Mouse (Mus musculus) adrenal gland, postnatal 0 days (tissue): ENCODE data around the gene Gemin4. TPM values are rescaled to one million over a fixed set of nuclear protein-coding genes. Genes with fewer than 3 reads are reported as not detected.

ENCODE experiments used
- polyA plus RNA-seq: library from polyadenylated mRNA; unstranded; fragments of >200 nt; fragmentation: Nextera tagmentation; extraction: Ambion mirVana; gene quantifications from 2 replicates; pipeline ENCODE4 v1.2.1, GENCODE M21; 2015

The Gemin4 gene
- 7.8 and 12.8 TPM in 2 replicates for polyA plus RNA-seq

DNA sequence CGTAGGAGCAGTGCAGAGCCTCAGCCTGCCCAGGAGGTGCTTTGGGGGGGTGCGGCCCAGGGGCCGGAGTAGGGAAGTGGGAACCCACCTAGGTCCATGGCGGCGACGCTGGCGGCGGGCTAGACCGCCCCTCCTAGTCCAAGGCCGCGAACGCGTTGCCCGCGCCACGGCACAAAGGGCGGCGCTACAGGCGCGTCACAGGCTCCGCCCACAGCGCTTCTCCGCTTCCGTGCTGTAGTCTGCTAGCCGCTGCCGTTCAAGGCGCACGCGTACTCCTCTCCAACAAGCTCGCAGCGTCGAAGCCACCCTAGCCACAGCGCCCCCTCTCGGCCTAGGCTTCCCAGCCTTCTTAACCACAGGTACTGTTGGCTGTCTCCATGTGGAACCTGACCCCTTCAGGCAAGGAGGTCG is at the start of gene Gemin4, which contains the start of gene Dbil5:
Gene Gemin4 (minus strand): TSS at position 275 of the 411 bp plus-strand sequence.
Gene Dbil5 (plus strand): TSS at position 219 of the 411 bp plus-strand sequence.

DNA sequence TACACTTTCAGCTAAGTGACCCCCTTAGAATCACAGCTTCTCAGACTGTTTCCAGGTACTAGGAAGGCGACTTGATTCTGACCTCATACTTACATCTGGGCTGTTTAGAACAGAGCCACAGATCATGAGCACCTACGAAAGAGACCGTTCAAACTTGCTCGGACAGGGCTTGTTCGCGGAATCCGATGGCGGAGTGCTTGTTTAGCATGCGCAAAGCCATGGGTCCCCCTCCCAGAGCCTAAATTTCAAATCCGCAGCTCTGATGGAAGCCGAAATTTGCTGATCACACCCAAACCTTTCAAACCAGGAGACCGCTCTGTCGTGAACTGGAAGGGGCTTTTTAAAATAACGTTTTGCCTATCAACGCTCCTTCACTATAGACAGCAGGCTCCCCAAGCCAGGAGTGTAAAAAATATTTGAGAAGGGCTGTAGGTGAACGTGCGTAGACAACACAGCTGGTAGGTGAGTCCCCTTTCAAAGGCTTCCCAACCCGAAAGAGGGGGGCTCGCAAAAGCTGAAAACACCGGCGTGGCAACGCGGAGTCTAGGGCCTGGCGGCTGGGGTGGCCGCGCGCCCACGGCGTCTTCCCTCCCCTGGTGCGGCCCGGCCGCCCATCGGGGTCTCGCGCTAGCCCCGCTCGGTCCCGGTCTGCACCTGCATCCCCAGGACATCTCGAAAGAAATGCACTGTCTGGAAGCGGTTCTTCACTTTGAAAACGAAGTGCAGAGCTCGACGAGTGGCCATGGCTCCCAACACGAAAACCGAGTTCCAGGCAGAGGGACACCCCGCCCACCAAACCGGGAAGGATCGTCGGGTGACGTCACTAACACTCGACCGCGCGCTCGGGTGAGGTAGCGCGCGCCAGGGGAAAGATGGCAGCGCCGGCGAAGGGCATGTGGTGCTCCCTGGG is 25.7 kb upstream of the Gemin4 start, which contains the start of the genes Mrm3 and Glod4:
Gene Mrm3 (plus strand): TSS at position 815 of the 910 bp plus-strand sequence.
Gene Glod4 (minus strand): TSS at position 825 of the 910 bp plus-strand sequence.

DNA sequence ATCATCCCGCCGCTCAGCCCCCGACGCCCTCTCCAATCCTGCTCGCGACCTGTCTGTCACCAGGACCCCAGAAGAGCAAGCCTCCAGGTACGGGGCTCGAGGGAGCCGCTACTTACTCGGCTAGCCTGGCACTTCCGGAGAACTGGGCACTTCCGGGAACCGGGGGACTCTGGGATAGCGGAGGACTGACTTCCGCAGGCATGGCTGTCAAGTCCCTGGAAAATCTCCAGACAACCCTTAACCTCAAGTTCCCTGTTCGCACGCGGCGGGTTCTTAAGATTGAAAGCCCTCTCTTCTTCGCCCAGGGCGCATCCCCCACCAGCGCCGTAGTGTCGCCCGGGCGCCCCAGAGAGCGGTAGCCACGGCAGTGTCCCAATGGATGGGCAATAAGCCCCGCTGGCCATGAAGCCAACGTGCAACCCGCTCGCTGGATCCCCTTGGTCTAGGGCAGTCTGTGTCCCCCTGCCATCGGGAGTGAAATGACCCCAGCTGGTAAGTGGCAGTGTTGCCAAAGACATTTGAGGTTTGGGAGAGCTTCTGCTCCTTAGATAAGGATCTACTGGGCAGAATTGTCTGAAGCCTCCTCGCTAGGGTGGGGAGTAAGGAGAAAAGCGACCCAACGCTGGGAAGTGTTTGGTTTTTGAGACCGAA is 37.8 kb downstream of the Gemin4 start, which contains the start of the genes Vps53 and Fam57a:
Gene Vps53 (minus strand): TSS at position 153 of the 651 bp plus-strand sequence.
Gene Fam57a (plus strand): TSS at position 177 of the 651 bp plus-strand sequence.

Other genes starting within 250 kb of the Gemin4 start
- gene 1700016K19Rik, start 217.8 kb downstream of the Gemin4 start, polyA plus RNA-seq: not detected in 2 replicates
- 16.5 and 19.6 TPM in 2 replicates for gene Rflnb, start 189.9 kb downstream of the Gemin4 start, polyA plus RNA-seq
- 28.5 and 37.6 TPM in 2 replicates for gene Vps53, start 38.0 kb downstream of the Gemin4 start, polyA plus RNA-seq
- gene Fam57a, start 38.0 kb downstream of the Gemin4 start, polyA plus RNA-seq: 10.9 and 16.7 TPM in 2 replicates
- 1.2 and 1.4 TPM in 2 replicates for gene Dbil5, start 56 bp downstream of the Gemin4 start, polyA plus RNA-seq
- gene Mrm3, start 26.1 kb upstream of the Gemin4 start, polyA plus RNA-seq: 11.7 and 20.3 TPM in 2 replicates
- 202 and 224 TPM in 2 replicates for gene Glod4, start 26.1 kb upstream of the Gemin4 start, polyA plus RNA-seq
- 19.3 and 22.1 TPM in 2 replicates for gene Nxn, start 181.5 kb upstream of the Gemin4 start, polyA plus RNA-seq
- gene Timm22, start 189.3 kb upstream of the Gemin4 start, polyA plus RNA-seq: 129 and 131 TPM in 2 replicates